Mouse (Mus musculus): Measurements from ENCODE around the gene Ncam1. TPM values are rescaled to one million over a fixed set of nuclear protein-coding genes. Genes with fewer than 3 reads are reported as not detected.

Ncam1 gene
- polyA plus RNA-seq, 1 experiment from 2014 or later: 370 TPM

DNA sequence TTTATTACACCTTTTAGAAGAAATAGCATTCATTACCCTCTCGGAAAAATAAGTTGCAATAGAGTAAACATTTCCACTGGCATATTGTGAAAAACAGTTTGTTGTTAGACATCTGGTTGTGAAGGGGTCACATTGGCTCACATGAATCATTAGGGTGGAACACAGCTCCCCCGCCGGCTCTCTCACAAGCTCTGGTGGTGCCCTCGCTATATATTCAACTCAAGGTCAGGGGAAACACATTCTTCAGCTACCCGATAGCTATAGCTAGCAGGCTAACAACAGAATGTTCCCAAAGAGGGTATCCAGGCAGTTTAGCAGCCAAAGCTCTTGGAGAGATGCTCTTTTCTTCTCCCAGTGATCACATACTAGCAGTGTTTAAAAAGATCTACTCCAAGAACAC, 133.4 kb downstream of the Ncam1 start:
- Histone ChIP-seq H3K9me3 (no peaks in the 10 kb centered on the region), H3K27me3 (no peaks in the 10 kb centered on the region), H3K36me3 (no peaks in the 10 kb centered on the region), H3K4me2 (replicated peaks) (no peak overlapping the region), H3K4me3 (no peak overlapping the region), H3K27ac (replicated peaks) (no peak overlapping the region), H3K4me1 (0 out of 2 replicates have a peak, but pooled peaks cover 5% of the 10 kb centered on the region), H3K9ac (replicated peaks) (no peak overlapping the region)
- ATAC-seq (replicated peaks): no peak
- WGBS: 72% methylated on average over 5 of the region's 5 CpGs

DNA sequence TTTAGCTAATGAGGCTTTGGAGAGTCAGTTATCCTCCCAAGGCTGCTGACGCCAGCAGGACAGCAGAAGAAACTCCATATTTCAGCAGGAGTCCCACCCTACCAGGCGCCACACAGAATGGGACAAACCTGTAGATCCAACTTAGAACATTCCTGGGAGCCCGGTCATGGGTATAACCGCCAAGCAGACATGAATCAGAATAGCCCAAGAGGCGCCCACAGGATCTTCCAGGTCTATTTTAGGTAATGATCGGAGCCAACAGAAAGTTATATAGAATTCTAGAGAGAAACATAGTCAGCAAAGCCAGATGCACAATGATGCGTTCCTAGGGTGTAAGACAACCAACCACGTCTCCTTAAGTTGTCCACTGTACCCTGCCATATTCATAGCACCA, 134.8 kb downstream of the Ncam1 start:
- Histone ChIP-seq H3K4me3 (no peak overlapping the region), H3K36me3 (no peaks in the 10 kb centered on the region), H3K27ac (replicated peaks) (no peak overlapping the region), H3K9me3 (no peaks in the 10 kb centered on the region), H3K4me2 (replicated peaks) (no peak overlapping the region), H3K9ac (replicated peaks) (no peak overlapping the region), H3K4me1 (peaks cover 5% of the 10 kb centered on the region; the same call in 1 of the 2 replicates), H3K27me3 (no peaks in the 10 kb centered on the region)
- 94% methylated on average over 8 of the region's 8 CpGs for WGBS
- no peak for ATAC-seq (replicated peaks)

DNA sequence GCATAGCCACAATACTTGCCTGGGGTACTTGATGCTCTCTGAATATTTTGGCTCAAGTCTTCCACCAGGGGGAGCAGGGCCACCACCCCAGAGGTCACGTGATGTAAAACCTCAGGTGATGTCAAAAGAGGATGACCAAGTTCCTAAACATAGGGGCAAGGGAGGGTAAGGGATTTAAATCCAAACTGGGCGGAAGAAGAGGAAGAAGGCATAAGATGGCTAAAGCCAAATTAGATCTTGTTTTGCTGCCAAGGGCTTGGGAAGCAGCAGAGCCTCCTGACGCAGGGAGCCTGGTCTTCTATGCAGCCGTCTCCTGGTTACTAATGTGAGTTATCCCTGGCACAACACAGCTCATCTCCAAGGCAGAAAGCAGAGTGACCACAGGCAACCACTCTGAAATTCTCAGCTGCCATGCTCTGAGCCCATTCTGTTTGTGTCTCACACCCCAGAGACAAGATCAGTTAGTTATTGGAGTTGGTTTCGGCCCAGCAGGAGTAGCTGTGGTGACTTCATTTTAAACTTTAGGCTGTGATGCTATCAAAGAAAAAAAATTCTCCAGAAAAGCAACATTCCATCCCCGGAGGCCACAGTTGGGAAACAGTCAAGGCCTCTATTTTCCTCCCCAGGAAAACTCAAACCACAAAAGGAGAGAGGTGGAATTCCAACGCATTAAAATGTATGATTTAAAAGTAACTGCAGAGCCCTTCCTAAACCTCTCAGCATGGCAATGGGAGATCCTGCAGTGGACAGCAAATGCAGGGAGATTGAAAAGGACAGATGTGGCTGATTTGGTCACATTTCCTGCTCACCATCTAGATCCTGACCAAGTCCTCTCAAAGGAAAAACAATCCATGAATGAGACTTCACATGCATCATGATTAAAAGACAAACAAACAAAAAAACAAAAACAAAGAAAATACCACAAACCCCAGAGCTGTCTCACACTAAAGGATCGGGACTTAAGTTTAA, 135.5 kb downstream of the Ncam1 start:
- Histone ChIP-seq H3K27me3 (no peaks in the 10 kb centered on the region), H3K4me1 (peaks cover 10% of the 10 kb centered on the region), H3K4me3 (no peak overlapping the region), H3K4me2 (replicated peaks) (no peak overlapping the region), H3K9me3 (no peaks in the 10 kb centered on the region), H3K9ac (replicated peaks) (no peak overlapping the region), H3K27ac (replicated peaks) (no peak overlapping the region), H3K36me3 (no peaks in the 10 kb centered on the region)
- no peak for ATAC-seq (replicated peaks)
- WGBS: 74% methylated on average over 8 of the region's 8 CpGs

DNA sequence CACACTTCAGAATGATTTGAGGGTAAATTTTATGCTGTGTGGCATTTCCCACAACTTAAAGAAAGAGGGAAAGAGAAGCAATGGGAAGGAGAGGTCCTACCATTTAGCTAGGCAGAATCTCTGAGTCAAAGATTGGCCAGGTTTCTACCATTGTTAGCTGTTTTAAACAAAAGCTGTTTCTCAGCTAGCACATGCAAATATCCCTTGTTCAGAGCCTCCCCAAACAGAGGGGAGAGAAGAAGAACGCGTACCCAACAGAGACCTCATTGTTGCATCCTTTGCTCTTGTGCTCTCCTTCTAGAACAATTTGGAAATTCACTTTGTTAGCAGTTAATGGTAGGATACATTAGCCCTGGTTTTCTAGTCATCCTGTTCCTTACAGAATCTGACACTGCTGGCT, 137.2 kb downstream of the Ncam1 start:
- Histone ChIP-seq H3K4me1 (peaks cover 15% of the 10 kb centered on the region), H3K27me3 (no peaks in the 10 kb centered on the region), H3K9me3 (no peaks in the 10 kb centered on the region)

DNA sequence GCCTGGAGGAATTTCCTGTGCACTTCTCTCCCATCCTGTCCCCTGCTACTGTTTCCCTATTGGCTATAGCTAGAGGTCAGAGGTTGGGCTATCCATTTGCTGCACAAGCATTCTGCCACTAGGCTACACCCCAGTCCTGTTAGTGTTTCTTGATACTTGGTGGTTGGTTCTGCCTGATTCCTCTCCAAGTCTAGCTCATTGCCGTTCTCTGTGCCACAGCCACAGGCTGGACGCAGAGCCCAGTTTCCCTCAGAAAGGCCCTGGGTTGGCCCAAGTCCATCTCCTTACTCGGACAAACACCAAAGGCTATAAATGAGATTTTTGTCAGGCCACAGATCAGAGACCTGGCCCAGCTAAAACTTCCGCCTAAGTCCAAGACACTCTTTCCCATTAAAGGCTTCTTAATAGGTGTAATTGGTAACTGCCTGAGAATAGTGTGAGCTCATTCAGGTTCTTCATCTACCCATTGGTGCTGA, 140.3 kb downstream of the Ncam1 start:
- Histone ChIP-seq H3K27me3 (no peaks in the 10 kb centered on the region), H3K4me3 (no peak overlapping the region), H3K9me3 (no peaks in the 10 kb centered on the region), H3K4me2 (replicated peaks) (no peak overlapping the region), H3K9ac (replicated peaks) (no peak overlapping the region), H3K36me3 (no peaks in the 10 kb centered on the region), H3K4me1 (peaks cover 15% of the 10 kb centered on the region), H3K27ac (replicated peaks) (peak overlapping the region; percentile 4; the same call in 1 of the 2 replicates)
- 27% methylated on average over 4 of the region's 4 CpGs for WGBS
- peak; percentile 70 for ATAC-seq (replicated peaks)

More for the DNA sequence above, 137.2 kb downstream of the Ncam1 start:
- no peak overlapping the region for H3K9ac ChIP-seq (replicated peaks)
- no peak overlapping the region for H3K27ac ChIP-seq (replicated peaks)
- H3K36me3 ChIP-seq: no peaks in the 10 kb centered on the region
- H3K4me3 ChIP-seq: no peak overlapping the region
- WGBS: 84% methylated on average over 2 of the region's 2 CpGs
- no peak for ATAC-seq (replicated peaks)
- no peak overlapping the region for H3K4me2 ChIP-seq (replicated peaks)

- H3K36me3 ChIP-seq: no peaks in the 10 kb centered on the region
- H3K4me1 ChIP-seq: peaks cover 19% of the 10 kb centered on the region
- no peak for ATAC-seq (replicated peaks)
- H3K4me2 ChIP-seq (replicated peaks): no peak overlapping the region
- H3K9me3 ChIP-seq: no peaks in the 10 kb centered on the region
- no peak overlapping the region for H3K9ac ChIP-seq (replicated peaks)
- H3K27me3 ChIP-seq: no peaks in the 10 kb centered on the region
- WGBS: 77% methylated on average over 3 of the region's 3 CpGs
- no peak overlapping the region for H3K27ac ChIP-seq (replicated peaks)
- H3K4me3 ChIP-seq: no peak overlapping the region
Observed at GRCm38 (mm10) chr9:49654470-49654869, 144.3 kb downstream of the Ncam1 start.

- H3K36me3 ChIP-seq: no peaks in the 10 kb centered on the region
- no peaks in the 10 kb centered on the region for H3K9me3 ChIP-seq
- no peak overlapping the region for H3K9ac ChIP-seq (replicated peaks)
- WGBS: 63% methylated on average over 9 of the region's 9 CpGs
- H3K27ac ChIP-seq (replicated peaks): no peak overlapping the region
- H3K4me1 ChIP-seq: peaks cover 18% of the 10 kb centered on the region
- H3K4me2 ChIP-seq (replicated peaks): no peak overlapping the region
- no peaks in the 10 kb centered on the region for H3K27me3 ChIP-seq
- ATAC-seq (replicated peaks): no peak
- no peak overlapping the region for H3K4me3 ChIP-seq
Observed at GRCm38 (mm10) chr9:49653478-49654245, 145.1 kb downstream of the Ncam1 start.

DNA sequence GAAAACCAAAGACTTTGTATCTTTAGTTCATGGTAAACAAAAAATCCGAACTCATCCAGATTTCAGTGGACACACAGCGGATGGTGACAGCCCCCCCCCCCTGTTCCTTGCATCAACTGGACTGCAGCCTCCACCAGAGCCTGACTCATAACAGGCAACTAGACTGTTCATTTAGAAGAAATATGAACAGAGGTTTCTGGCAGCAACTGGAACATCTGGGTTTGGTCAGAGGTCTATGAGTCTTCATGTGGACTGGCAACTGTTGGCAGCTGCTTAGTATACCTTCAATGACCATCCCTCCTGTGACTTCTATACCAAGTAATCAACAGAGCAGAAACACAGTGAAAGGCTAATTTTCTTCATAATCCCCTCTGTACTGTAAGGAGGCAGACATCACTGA, 154.4 kb downstream of the Ncam1 start:
- H3K27ac ChIP-seq (replicated peaks): no peak overlapping the region
- H3K4me3 ChIP-seq: no peak overlapping the region
- no peak for ATAC-seq (replicated peaks)
- WGBS: 94% methylated on average over 2 of the region's 2 CpGs
- no peaks in the 10 kb centered on the region for H3K27me3 ChIP-seq
- H3K4me2 ChIP-seq (replicated peaks): no peak overlapping the region
- no peaks in the 10 kb centered on the region for H3K36me3 ChIP-seq
- H3K9ac ChIP-seq (replicated peaks): no peak overlapping the region
- H3K9me3 ChIP-seq: no peaks in the 10 kb centered on the region
- H3K4me1 ChIP-seq: peaks cover 3% of the 10 kb centered on the region; the same call in 1 of the 2 replicates

DNA sequence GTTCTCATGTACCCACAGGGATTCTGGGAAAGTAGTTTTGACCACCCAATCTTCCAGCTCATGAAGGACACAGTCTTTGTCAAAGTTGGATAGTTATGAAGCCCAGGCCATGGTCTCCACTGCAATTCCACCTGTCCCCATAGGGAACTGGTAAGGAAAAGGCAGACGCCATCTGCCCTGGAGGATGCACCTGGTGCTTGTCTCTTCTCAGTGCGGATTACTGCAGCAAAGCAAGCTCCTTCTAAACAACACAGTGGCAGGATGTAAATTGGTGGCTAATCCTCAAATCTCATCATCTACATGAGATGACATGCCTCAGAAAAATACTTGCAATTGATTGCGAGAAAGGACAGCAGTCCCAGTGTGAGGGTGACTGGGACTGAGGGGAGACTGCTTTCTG, 158.0 kb downstream of the Ncam1 start:
- Histone ChIP-seq H3K4me3 (no peak overlapping the region), H3K4me2 (replicated peaks) (no peak overlapping the region), H3K9me3 (no peaks in the 10 kb centered on the region), H3K27me3 (no peaks in the 10 kb centered on the region), H3K4me1 (peaks cover 14% of the 10 kb centered on the region), H3K36me3 (no peaks in the 10 kb centered on the region), H3K27ac (replicated peaks) (no peak overlapping the region), H3K9ac (replicated peaks) (no peak overlapping the region)
- WGBS: 87% methylated on average over 3 of the region's 3 CpGs
- no peak for ATAC-seq (replicated peaks)

DNA sequence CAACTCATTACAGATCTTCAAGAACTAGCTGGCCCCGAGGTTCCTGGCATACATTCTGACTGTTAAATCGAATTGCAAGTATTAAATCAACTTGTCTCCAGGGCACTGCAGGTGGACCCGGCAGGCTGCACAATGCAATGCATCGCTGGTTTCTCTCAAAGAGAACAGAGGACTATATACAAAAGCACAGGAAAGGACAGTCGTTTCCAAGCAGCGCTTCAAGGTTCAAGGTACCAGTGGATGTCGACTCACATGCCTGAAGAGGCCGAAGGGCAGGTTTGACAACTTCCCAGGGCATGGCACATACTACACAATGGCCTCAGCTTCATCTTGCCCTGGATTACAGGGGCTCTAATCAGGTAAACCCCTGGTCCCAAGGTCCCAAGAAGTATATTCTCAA, 158.6 kb downstream of the Ncam1 start:
- H3K4me1 ChIP-seq: peaks cover 17% of the 10 kb centered on the region
- no peak overlapping the region for H3K9ac ChIP-seq (replicated peaks)
- H3K36me3 ChIP-seq: no peaks in the 10 kb centered on the region
- WGBS: 51% methylated on average over 8 of the region's 8 CpGs
- ATAC-seq (replicated peaks): no peak
- H3K4me3 ChIP-seq: no peak overlapping the region
- H3K9me3 ChIP-seq: no peaks in the 10 kb centered on the region
- H3K27ac ChIP-seq (replicated peaks): no peak overlapping the region
- no peaks in the 10 kb centered on the region for H3K27me3 ChIP-seq
- no peak overlapping the region for H3K4me2 ChIP-seq (replicated peaks)

DNA sequence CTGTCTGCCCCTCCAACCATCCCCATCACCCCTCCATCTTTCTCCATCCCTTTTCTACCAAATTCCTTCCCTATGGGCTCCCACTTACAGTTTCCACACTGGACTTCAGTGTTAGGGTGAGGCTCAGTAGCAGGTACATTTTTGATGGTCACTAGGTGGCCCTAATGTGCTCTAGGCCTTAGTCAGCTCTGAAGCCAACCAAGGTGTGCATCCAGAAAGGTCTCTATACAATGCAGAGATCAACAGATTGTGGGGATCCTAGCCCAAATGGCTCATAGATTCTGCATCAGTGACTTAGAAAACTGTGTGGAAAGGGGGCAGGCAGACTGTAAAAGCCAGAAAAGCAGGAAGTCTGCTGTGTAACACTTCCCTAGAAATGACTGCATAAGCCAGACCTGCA, 160.8 kb downstream of the Ncam1 start:
- peaks cover 17% of the 10 kb centered on the region for H3K4me1 ChIP-seq
- no peaks in the 10 kb centered on the region for H3K36me3 ChIP-seq
- no peak overlapping the region for H3K9ac ChIP-seq (replicated peaks)
- H3K9me3 ChIP-seq: no peaks in the 10 kb centered on the region
- ATAC-seq (replicated peaks): no peak
- no peak overlapping the region for H3K4me3 ChIP-seq
- no peak overlapping the region for H3K27ac ChIP-seq (replicated peaks)
- no peaks in the 10 kb centered on the region for H3K27me3 ChIP-seq
- no peak overlapping the region for H3K4me2 ChIP-seq (replicated peaks)

- Histone ChIP-seq H3K4me2 (replicated peaks) (no peak overlapping the region), H3K27me3 (no peaks in the 10 kb centered on the region), H3K9ac (replicated peaks) (no peak overlapping the region), H3K4me1 (peaks cover 17% of the 10 kb centered on the region), H3K4me3 (no peak overlapping the region), H3K36me3 (no peaks in the 10 kb centered on the region), H3K9me3 (no peaks in the 10 kb centered on the region), H3K27ac (replicated peaks) (peak overlapping the region; percentile 42)
- ATAC-seq (replicated peaks): no peak
- WGBS: 57% methylated on average over 11 of the region's 11 CpGs
Observed at GRCm38 (mm10) chr9:49635668-49636326, 162.9 kb downstream of the Ncam1 start.

All from forebrain, embryonic 15.5 days (tissue).